Mouse (Mus musculus) cerebellum, adult 2 months (tissue): ENCODE measurements at regions not wholly inside any gene's neighbourhood (a gene's known extent, or its start where the extent isn't known, plus 50 kb on each side); places are given as distances from the start of the nearest gene placed in this dataset.
A peak's percentile ranks its signal among the peaks of the same experiment; 100 is the strongest.

Experiments
- DNase-seq, 2 experiments: peaks; one replicate each; pipeline ENCODE4 v3.0.0; 2021
- H3K27ac ChIP-seq: fragments of 200-500 bp; 2 replicates; pipeline ENCODE4 v1.5.1; 2012; ENCODE audit warnings: low read length, control low read depth, inconsistent platforms; ENCODE audit not compliant: insufficient read depth
- H3K27me3 ChIP-seq: fragments of 200-500 bp; 2 replicates; pipeline ENCODE4 v1.6.1; 2012; ENCODE audit warnings: inconsistent platforms, mild to moderate bottlenecking, low read length, moderate library complexity; ENCODE audit not compliant: control insufficient read depth, insufficient read depth
- H3K4me1 ChIP-seq: fragments of 200-500 bp; 2 replicates; pipeline ENCODE4 v1.6.1; 2011; ENCODE audit warnings: low read length; ENCODE audit not compliant: control insufficient read depth, insufficient read depth
- H3K4me3 ChIP-seq: fragments of 200-500 bp; replicated peaks from 2 replicates; pipeline ENCODE3; 2011; ENCODE audit warnings: mild to moderate bottlenecking, low read depth, low read length, control low read depth; ENCODE audit not compliant: insufficient read depth
- CTCF ChIP-seq: fragments of 200-500 bp; IDR thresholded peaks from 2 replicates; pipeline ENCODE4 v1.5.1; 2011; ENCODE audit warnings: low read depth, mild to moderate bottlenecking, control low read depth, low read length, moderate library complexity, borderline replicate concordance; ENCODE audit not compliant: insufficient read depth
- POLR2A ChIP-seq: fragments of 200-500 bp; IDR thresholded peaks from 2 replicates; pipeline ENCODE4 v1.6.1; 2011; ENCODE audit warnings: low read length, control low read depth, borderline replicate concordance; ENCODE audit not compliant: insufficient read depth
- WGBS: fragments of 180-500 bp; shearing (Covaris S2); methylation state at CpG from one replicate; pipeline ENCODE4 v1.1.7; 2018; 5-methylcytosine and 5-hydroxymethylcytosine counted together

GRCm38 (mm10) chr14:86506286-86506685, 634.7 kb downstream of the Diaph3 start:
- TF ChIP-seq POLR2A, result no peak
- TF ChIP-seq CTCF, result no peak
- Histone ChIP-seq H3K27me3 (no peaks in the 10 kb centered on the region), H3K27ac (no peak overlapping the region), H3K4me1 (peaks cover 4% of the 10 kb centered on the region; the same call in 1 of the 2 replicates), H3K4me3 (no peak overlapping the region)
- 15% methylated on average over 6 of the region's 6 CpGs for whole genome bisulfite sequencing
- DNase-seq, result peak; percentile 31 to 83

- H3K4me3 ChIP-seq, result no peak overlapping the region
- no peak for DNase-seq
- WGBS, result 86% methylated on average over 4 of the region's 4 CpGs
- no peak overlapping the region for H3K27ac ChIP-seq
- H3K27me3 ChIP-seq, result no peaks in the 10 kb centered on the region
- TF ChIP-seq POLR2A (no peak), CTCF (no peak)
- peaks cover 13% of the 10 kb centered on the region for H3K4me1 ChIP-seq
These were observed 650.2 kb downstream of the Diaph3 start for GRCm38 (mm10) chr14:86490826-86491225.

- Histone ChIP-seq H3K27ac (no peak overlapping the region), H3K27me3 (no peaks in the 10 kb centered on the region), H3K4me1 (peaks cover 13% of the 10 kb centered on the region), H3K4me3 (no peak overlapping the region)
- peak in 1 of 2 experiments; percentile 15 for DNase-seq
- TF ChIP-seq POLR2A (no peak), CTCF (no peak)
- WGBS, result 60% methylated on average over 13 of the region's 13 CpGs
These were observed 651.0 kb downstream of the Diaph3 start for GRCm38 (mm10) chr14:86489872-86490631.

DNA sequence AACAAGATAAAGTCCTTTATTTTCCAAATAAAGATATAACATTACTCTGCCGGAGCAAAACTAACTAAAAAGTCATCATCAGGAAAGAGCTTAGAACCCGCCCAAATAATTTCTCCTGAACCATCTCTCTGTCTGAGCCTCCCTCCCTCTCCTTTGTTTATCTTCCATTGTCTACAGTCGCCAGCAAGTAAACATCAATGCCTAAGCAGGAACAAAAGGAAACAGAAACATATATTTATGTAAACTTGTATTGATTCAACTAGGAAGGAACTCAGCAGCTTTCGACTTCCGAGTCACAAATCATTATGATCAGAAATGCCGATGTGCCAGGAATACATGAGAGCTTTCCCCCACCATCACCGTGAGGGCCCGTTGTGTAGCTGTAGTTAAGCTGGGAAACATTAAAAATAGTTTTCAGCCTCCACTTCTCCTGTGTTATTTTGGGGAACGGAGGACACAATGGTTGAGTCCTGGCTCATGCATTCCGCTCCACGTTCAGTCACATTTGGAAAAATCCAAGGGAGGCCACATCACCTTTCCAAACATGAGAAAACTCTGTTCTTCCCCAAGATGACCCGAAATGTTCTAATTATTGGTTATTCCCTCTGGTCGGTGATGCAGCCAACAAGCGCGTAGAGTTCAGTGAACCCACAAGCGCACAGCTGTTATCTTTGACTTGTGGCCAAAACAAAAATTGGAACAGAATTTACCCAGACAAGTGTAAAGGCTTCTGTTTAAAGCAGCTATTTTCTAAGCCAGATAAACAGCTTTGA, 651.8 kb downstream of the Diaph3 start:
- 28% methylated on average over 16 of the region's 16 CpGs for WGBS
- Histone ChIP-seq H3K4me3 (no peak overlapping the region), H3K27ac (no peak overlapping the region), H3K27me3 (no peaks in the 10 kb centered on the region), H3K4me1 (peaks cover 16% of the 10 kb centered on the region)
- TF ChIP-seq CTCF (no peak), POLR2A (no peak)
- peak; percentile 59 to 86 for DNase-seq

- Histone ChIP-seq H3K4me1 (peaks cover 18% of the 10 kb centered on the region), H3K27ac (no peak overlapping the region), H3K4me3 (no peak overlapping the region), H3K27me3 (no peaks in the 10 kb centered on the region)
- no peak for TF ChIP-seq POLR2A
- no peak for TF ChIP-seq CTCF
- no peak for DNase-seq
- WGBS, result 85% methylated on average over 8 of the region's 8 CpGs
These were observed 653.6 kb downstream of the Diaph3 start for GRCm38 (mm10) chr14:86487285-86487897.

GRCm38 (mm10) chr14:86484247-86484646, 656.8 kb downstream of the Diaph3 start:
- DNase-seq, result peak; percentile 45 to 75
- no peak overlapping the region for H3K4me3 ChIP-seq
- TF ChIP-seq CTCF (no peak), POLR2A (no peak)
- H3K27ac ChIP-seq, result no peak overlapping the region
- no peaks in the 10 kb centered on the region for H3K27me3 ChIP-seq
- peaks cover 9% of the 10 kb centered on the region for H3K4me1 ChIP-seq
- 11% methylated on average over 5 of the region's 5 CpGs for WGBS

DNA sequence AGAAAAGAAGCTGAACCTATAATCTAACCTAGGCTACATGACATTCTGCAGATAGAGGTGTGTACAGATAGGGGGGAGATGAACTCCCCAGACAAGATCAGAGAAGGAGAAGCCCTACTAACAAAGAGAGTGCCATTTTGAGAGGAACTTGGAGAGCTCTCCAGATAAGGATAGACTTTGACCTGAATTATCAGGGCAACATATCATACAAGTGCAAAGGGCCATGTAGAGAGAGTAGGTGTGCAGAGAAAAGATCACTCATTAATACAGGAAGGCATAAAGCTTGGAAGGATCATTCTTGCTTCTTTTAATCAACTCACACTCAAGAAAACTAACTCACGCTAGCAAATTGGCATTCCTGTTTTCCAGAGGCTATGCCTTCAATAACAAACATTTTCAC, 667.4 kb downstream of the Diaph3 start:
- H3K27me3 ChIP-seq, result no peaks in the 10 kb centered on the region
- H3K27ac ChIP-seq, result no peak overlapping the region
- H3K4me1 ChIP-seq, result no peaks in the 10 kb centered on the region
- WGBS, result 95% methylated on average over 1 of the region's 1 CpGs
- no peak for TF ChIP-seq CTCF
- TF ChIP-seq POLR2A, result no peak
- no peak for DNase-seq
- H3K4me3 ChIP-seq, result no peak overlapping the region

- no peak for TF ChIP-seq CTCF
- no peak for TF ChIP-seq POLR2A
- H3K4me3 ChIP-seq, result no peak overlapping the region
- WGBS, result 55% methylated on average over 4 of the region's 4 CpGs
These were observed 670.6 kb downstream of the Diaph3 start for GRCm38 (mm10) chr14:86470462-86470861.

More at GRCm38 (mm10) chr14:86470462-86470861, 670.6 kb downstream of the Diaph3 start:
- no peak for DNase-seq
- no peaks in the 10 kb centered on the region for H3K4me1 ChIP-seq
- no peak overlapping the region for H3K27ac ChIP-seq
- H3K27me3 ChIP-seq, result no peaks in the 10 kb centered on the region; the same call in 1 of the 2 replicates
